Mouse (Mus musculus) CH12.LX (cell line): ENCODE measurements around the gene Gm20388.
A peak's percentile ranks its signal among the peaks of the same experiment; 100 is the strongest.

Experiments used
- CTCF ChIP-seq, 2 experiments: IDR thresholded peaks in 1 of 2; conservative IDR thresholded peaks in 1 of 2; 2 replicates each; pipeline ENCODE4 v1.5.1; 2011 to 2012; ENCODE audit warnings: low read depth in 2 of 2, low read length in 2 of 2, improper control_type of control experiment in 1 of 2, inconsistent platforms in 1 of 2, mild to moderate bottlenecking in 1 of 2, moderate library complexity in 1 of 2
- E2F4 ChIP-seq: IDR thresholded peaks from 2 replicates; pipeline ENCODE4 v1.6.1; 2011; ENCODE audit warnings: low read depth, low read length, improper control_type of control experiment; ENCODE audit not compliant: insufficient replicate concordance
- JUND ChIP-seq: conservative IDR thresholded peaks from 2 replicates; pipeline ENCODE4 v1.6.1; 2011; ENCODE audit warnings: low read depth, low read length, improper control_type of control experiment
- POLR2A ChIP-seq: IDR thresholded peaks from 2 replicates; pipeline ENCODE4 v1.6.1; 2011; ENCODE audit warnings: low read depth, mild to moderate bottlenecking, improper control_type of control experiment, low read length
- ZNF384 ChIP-seq: IDR thresholded peaks from 2 replicates; pipeline ENCODE4 v1.6.1; 2012; ENCODE audit warnings: low read depth, low read length, improper control_type of control experiment, inconsistent platforms

DNA sequence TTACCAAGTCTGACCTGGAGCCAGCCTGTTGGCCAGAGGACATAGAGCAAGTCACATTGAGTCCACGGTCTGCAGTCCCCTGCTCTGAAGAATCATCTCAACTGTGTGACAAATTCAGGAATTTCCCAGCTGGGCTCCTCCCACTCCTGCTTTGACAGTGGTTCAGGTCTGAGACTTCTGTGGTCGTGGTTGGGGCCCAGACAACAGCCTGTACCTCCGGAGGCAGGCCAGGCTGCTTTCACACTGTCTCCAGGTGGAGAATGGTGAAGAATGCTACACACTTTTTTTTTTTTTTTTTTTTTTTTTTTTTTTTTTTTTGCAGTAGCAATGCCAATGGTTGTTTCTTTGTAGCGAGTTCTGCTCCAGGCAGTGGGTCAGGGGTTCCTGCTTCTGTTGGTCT lies 4175.0 kb downstream of the Gm20388 start:
- TF ChIP-seq CTCF (conservative IDR thresholded peaks at IDR 0.05 in 1 of 2, IDR thresholded peaks at IDR 0.05 in 1 of 2; ENCODE audit: low read depth in 2 of 2, low read length in 2 of 2) (no peak), POLR2A (no peak), E2F4 (no peak), ZNF384 (peak; percentile 99), JUND (no peak)
